Mouse (Mus musculus) lung, postnatal 14 days (tissue): Measurements from ENCODE around the gene Optn.
"Not testable (repeated sequence)": the region's sequence is repeated elsewhere in the genome, so short reads cannot be mapped to it uniquely, and the experiment has no call there.

ENCODE experiments used
- DNase-seq: peaks from one replicate; pipeline ENCODE4 v3.0.0; 2021

Gene Optn

DNA sequence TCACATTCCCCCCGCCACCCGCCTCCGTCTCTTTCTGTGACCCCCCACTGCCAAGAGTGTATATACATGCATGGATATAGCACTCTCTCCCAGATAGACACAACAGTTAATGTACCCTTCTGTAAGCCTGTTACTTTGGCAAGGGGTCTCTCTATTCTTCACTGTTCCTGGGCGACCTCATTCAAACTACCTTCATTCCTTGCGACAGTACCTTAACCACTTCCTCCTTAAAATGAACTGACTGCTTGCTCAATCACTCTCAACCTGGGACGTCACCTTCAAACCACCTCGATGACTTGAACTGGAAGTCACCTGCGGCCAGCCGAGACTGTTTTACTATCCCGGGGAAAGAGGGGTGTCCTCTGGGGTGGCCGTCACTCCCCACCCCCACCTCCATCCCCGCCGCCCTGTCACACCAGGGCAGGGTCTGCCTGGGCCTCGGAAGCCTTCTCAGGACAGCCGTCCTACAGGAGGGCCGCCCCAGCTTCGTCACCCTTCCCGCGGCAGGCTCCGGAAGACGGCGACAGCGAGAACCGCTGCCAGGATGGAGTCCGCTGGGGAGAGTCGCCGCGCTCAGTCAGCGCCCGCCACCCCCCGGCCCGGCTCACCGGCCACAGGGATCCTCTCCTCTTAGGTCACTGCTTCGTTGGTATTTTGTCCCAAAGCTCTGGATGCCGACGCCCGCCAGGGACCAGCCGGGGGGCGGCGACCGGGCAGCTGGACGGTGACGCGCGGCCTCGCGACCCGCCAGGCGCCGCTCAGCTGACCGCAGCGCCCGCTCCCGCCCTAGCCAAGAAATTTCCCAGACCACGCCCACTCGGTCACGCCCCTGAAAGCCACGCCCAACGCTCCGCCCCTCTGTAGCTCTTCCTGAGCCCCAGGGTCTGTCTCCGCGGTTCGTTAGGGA, at the start of gene Optn:
Optn (minus strand) TSS at position 753 of the 907 bp plus-strand sequence.
- DNase-seq: peak; percentile 92

DNA sequence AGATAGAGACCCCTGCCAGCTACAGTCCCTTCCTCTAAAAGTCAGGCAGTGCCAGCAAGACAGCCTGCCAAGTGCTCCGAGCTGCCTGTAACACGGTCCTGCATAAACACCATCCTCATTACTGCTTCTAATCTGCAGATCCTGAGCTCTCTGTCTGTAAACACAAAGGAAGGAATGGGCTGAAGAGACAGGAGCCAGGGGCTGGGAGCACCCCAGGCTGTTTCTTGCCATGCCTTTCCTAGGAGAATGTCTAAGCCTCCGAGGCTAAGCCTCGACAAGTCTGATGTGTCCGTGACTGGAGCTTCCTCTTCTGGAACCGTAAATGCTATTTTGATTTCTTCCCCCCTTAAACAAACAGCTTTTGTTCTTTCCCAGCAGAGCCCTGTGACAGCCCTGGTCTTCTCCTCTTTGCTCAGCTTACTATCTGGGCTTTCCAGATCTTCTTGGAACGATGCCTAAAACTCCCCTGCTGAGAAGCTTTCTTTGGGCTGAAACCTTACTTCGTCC, 49.0 kb upstream of the Optn start:
- no peak for DNase-seq

DNA sequence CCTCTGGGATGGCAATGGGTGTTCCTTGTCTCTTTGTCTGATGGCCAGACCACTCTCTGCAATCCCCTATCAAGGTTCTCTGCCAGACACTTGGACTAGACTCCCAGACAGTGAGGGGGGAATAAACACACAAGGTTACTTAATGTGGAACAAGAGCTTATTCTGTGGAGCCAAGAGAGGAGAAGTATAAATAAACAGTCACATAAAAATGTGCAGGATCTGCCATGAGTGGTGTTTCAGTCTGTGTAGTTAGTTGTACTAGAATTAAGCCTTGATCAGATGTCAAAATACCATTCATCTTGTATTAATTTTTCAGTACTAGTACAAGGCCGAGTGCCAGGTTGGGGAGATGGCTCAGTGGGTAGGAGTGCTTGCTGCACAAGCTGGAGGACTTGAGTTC, 39.0 kb upstream of the Optn start:
- peak; percentile 13 for DNase-seq

DNA sequence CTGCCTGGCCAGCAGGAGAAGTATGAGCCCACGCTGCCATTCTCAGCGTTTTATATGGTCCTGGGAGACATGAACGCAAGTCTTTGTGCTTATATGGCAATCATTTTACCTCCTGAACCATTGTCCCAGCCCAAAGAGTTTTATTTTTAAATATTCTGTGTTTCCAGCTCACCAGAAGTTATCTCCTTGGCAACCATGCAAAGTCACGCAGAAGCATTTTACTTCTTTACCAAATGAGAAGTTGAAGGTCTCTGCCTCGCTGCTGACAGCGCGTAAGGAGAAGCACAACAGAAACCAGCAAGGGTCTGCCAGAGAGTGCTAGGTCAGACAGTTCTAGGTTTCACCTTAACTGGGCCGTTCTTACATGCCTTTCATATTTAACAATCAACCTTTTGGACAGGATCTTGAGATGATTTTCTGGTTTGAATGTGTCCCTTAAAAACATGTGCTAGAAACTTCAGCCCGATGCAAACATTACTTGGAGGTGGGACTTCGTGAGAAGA, 37.9 kb upstream of the Optn start:
- DNase-seq: no peak

DNA sequence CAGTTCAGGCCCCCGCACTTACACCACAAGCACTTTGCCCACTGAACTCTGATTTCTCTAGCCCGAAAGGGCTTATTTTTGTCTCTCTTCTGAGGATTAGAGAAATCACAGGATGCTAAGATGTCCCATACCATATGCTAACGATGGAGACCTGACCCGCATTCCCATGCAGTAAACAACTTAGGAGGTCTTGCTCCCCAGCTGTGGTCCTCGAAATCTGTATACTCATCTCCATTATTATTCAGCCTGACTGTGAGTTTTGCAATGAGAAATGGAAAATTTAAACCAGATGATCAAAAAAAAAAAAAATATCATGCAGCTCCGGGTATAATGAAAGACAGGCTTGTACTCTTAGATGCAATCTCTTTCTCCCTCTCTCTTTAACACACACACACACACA, 35.3 kb upstream of the Optn start:
- no peak for DNase-seq

DNA sequence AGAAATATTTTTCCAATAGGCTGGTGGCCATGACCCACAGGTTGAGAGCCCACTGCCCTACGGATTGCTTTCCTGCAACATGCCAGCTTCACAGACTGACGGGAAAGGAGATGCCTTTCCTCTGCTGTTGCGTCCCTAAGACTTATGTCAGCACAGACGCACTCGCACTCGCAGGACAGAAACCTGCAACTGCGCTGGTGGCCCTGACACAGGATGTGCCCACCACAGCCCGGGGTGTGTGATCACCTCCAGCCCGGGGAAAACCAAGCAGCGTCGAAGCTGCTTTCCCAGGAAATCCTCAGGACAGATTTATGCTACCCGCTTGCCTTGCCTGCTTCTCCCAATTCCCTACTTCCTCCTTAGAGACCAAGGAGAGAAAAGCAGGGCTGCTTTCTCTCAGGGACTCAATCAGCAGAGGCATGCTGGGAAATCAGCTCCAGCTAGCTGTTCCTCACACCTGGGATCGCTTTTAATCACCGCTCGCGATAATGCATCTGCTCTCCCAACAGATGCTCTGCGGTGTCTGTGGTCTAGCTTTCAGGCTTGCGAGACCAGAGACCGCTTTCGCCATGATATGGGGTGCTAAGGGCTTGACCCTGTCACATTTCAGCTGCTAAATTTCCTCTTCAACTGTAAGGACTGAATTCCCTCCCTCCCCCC, 34.1 kb upstream of the Optn start:
- no peak for DNase-seq

DNA sequence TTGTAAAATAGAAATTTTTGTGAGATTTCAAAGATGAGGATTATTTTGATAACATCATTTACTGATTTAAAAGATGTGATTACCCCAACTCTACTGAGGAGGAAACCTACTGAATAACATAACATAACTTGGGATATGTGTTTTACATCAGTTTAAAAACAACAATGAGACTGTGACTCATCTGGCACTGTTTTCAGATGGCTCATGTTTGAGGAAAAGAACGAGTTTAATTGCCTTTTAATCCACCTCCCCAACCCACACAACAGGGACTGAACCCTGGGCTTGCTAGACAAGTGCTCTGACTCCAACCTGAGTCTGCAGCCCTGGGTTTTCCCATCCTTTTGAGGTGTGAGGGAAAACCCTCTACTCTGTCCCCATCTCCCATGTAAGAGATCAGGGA, 31.5 kb upstream of the Optn start:
- DNase-seq: no peak

DNA sequence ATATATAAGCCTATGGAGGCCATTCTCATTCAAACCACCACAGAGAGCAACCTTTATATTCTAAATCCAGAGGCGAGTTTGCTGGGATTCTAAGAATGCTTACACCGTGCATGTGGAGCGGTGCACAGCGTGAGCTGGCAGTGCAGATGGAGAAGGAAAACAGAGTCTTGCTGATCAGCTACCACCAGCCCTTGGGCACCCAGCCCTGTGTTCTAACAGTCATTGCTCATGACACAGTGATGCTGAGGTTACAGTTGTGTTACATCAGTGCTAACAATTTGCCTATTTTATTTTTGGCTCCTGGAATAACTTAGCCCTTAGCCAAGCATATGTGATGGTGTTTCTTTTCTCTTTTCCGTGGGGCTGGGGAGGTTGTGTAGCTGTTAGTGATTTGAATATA, 31.0 kb upstream of the Optn start:
- no peak for DNase-seq

DNA sequence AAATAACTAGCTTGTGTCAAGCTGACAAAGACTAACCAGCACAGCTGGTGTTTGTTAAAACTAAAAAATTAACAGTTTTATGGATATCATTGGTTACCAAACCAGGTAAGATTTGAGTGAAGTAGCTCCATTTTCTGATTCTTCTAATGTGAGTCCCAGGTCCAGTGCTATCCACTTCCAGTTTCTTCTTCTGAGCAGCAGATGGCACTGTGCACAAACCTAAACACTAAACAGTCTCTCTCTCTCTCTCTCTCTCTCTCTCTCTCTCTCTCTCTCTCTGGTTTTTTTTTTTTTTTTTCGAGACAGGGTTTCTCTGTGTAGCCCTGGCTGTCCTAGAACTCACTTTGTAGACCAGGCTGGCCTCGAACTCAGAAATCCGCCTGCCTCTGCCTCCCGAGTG, 26.5 kb upstream of the Optn start:
- DNase-seq: not testable (repeated sequence)

DNA sequence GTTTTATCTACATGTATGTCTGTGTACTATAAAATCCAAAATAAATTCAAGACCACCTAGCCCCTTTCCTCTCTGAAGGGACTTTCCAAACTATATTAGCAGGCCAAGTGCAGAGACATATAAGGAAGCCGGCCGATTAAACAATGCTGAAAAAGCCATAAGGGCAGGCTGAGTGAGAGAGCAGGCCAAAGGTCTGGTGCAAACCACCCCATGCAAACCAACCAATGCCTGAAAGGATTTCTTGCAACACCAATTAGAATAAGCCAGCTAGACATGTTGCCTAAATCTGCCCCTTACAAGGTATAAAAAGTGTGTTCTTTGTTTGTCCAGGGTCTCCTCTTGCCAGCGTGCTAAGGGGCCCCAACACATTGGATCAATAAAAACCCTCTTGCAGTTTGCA, 23.8 kb upstream of the Optn start:
- DNase-seq: no peak

DNA sequence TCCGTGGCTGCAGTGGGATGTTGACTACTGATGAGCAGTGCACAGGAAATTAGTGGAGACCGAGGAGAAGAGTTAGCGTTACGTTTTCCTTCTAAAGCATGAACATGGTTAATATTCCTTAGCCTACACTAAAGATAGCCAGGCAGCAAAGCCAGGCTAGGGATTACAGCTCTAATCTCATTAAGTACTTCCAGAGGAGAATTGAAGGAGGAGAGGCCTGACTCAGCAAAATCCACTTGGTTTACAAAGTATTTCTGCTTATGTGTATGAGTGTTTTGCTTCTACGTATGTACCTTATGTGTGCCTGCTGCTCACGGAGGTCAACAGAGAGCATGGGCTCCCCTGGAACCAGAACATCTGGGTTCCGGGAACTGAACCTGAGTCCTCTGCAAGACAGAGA, 19.9 kb upstream of the Optn start:
- DNase-seq: no peak

DNA sequence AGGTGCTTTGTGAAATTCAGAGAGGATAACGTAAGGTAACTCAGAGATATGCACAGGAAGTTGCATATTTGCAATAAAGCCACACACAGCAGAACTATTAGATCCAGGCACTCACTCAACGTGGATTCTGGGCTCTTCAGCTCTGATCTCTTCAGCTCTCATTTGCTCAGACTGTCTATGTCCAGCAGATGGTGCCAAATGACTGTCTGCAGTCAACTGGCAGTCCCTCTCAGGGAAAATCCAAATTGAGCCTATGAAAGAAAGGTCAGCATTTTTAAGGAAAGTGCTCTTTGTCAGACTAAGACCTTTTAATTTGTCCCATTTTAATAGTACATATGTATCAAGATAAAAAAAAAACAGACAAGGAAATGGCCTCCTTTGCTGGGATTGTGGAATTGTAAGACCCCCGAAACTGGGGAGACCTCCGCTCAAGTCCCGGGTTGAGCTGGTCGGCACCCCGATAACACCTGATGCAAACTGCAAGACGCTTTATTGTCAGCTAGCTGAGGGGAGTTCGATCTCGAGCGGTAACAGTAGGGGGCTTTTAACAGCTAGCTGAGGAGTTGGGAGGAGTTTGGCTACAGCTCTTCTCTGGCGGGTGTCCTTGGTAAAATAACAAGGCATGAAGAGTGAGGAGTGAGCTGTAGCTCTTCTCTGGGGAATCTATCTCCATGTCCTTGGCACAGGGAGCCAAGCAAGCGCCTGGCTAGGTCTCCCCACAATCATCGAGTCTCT, 16.4 kb upstream of the Optn start:
- DNase-seq: peak; percentile 48

DNA sequence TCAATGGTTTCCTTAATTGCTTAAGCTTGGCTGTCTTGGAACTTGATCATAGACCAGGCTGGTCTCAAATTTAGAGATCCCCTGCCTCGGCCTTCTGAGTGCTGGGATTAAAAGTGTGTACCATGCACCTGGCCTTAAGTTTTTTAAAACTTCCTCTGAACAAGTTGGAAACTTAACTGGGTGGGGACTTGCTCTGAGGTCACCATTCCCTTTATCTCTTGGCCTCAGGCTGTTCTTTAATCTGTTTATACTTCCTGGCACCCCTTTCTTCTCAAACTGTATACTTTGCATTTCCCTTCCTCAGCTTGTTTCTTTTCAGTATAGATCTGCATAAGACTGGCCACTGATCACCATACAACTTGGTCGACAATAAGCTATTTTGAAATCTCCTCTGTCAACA, 14.1 kb upstream of the Optn start:
- DNase-seq: no peak

DNA sequence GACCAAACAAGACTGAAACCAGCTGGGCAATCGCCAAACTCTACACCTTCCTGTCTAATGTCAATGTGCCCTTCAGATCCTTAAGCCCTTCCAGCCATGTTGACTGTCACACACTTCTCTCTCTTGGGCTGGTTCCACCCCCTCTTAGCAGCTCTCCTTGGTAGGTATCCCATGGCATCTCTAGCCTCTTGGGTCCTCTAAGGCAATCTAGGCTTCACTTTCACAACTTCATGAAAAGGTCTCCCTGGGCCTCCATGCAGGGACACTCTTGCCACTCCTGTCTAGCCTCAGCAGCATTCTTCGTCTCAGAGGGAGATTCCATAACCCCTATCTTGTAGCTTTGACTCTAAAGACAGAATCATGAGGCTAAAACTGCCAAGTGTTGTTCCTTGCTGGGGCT, 13.6 kb upstream of the Optn start:
- DNase-seq: no peak

DNA sequence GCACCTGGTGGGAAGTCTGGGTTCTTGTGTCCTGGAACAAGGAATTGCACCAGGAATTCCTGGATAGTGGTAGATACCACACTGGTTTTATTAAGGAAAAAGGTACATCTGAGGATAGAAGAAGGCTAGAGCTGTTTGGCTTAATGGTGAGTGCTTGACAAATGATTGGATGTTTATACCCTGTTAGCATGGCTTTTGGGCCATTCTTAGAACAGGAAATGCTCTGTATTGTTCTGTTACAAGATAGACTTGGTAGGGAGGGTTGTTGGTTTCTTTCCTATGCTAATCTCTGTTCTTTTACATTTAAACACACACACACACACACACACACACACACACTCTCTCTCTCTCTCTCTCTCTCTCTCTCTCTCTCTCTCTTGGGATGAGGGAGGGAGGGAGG, 12.0 kb upstream of the Optn start:
- no peak for DNase-seq

DNA sequence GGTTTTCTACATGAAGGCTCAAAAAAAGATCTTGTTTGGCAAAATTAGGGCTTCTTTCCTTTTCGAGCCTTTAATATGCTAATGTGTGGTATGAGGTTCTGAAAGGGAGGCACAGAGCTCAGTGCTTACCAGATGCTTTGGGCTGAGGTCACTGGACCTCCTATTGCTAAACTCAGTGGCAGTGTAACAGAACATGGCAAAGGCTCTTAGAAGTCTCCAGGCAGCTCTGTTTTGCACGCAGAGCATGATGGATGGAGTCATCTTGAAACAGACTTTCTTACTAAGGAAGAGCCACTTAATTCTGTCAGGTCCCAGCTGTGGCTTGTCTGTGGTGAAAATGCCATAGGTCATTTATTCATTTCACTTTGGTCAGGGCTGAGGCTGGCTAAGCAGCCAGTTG, 11.6 kb upstream of the Optn start:
- no peak for DNase-seq

DNA sequence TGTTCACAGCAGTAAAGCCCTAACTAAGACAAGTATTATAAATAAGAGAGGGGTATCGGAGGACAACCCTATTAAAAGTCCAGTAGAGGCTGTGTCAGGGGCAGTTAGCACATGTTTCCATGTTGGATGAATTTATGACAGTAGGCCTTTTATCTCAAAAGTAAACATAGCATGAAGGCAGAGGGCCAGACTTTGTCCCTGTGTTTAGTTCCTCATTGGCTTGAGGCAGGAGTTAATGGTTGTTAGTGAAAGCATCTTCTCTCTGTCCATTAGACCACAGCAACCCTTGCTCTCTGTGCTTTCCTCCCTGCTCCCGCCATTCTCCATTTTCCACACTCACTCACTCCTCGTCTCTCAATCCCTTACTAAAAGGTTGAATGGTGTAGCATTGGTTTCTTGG, 9.9 kb upstream of the Optn start:
- no peak for DNase-seq

DNA sequence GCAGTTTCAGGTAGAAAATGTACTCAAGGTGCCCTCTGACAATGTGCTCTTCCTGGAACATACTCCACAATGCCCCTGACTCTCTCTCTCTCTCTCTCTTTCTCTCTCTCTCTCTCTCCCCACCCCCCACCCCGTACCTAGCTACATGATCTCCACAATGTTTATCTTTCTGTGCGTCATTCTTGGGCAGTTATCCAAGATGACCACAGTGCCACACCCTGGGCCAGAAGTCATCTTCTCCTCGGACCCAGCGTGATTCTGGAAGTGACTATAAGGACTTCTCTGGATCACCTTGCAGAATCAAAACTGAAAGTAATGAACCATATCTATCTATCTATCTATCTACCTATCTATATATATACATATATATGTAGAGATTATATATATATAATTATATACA, 4.1 kb upstream of the Optn start:
- DNase-seq: no peak

DNA sequence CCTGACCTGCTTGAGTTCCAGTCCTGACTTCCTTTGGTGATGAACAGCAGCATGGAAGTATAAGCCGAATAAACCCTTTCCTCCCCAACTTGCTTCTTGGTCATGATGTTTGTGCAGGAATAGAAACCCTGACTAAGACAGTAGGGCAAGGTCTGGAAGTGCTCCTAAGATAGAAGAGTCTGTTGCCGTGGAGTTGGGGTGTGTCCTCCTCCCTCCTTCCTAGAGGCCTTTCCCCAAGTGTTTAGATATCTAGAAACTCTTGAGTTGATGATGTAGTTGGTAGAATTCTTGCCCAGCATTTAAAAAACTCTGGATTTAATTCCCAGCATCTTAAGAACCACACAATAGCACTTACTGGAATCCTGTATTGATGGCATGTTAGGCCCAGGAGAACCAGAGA, 3.4 kb upstream of the Optn start:
- not testable (repeated sequence) for DNase-seq

DNA sequence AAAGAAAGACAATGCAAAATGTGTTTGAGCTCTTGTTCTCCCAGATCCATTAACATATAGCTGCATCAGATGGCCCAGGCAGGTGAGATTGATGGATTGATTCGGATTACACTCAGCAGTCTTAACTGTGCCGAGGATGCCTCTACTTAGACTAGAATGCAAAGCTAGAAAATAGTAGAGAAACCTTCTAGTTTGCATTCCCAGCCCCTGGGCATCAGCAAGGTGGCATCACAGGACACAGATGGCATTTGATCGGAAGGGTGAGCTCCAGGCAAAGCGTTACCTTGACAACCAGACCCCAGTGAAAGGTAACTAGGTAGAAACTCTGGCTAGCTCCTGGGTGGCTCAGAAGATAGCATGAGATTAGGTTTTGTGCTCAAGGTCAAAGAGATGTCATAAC, 396 bp upstream of the Optn start:
- no peak for DNase-seq

DNA sequence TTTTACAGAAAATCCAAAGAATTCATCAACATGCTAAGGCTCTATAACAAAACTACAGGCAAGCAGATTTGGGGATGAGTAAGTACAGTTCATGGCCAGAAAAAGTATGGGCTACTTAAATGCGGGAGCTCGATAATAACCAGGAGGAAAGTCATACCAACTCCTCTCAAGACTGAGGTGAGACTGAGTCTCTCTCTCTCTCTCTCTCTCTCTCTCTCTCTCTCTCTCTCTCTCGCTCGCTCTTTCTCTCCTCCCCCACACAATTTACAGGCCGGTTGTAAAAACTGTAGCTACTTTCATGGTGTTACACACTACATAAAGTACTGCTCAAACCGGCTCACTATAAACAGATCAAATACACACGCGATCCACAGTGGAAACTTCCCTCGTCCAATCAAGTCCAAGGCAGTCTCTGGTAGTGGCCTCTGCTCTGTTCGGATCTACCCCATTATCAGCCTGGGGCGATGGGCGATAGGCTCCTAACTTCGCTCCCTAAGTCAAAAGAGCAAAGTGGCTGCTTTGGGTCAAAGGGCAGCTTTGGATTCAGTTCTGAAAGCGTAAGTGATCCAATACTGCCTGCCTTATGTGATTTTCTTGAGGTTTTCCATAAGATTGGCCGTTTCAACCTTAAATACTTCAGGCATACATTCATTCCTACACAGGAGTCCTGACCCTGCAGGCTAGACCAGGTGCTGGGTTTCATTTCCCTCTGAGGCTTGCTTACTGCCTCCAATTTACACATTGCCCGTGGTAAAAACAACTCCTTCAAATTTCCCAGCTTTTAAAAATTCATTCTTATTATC, 1.2 kb downstream of the Optn start:
- DNase-seq: no peak

DNA sequence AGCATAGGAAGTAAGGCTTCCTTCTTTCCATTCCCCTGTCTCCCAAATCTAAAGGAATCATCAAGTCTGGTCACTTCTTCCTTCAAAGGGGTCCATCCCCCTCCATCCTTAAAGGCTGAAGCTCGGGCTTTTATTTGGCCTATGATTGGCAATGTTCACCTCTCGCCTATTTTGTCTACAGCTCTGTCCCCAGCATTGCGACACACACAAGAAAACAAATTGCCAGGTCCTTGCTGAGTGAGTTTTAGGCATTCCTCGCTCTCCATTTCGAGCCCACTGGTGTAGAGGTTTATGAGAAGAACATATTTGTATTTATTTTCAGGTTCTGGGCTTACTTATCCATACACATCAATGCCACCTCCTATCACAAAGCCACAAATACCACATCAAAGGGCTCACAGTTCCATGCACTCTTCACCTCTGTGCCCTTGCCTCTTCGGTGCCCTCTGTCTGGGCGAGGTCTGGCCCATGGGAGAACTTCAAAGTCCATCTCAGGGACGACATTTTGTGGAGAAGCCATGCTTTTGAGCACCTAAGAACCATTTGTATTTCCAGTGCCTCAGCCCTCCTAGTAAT, 2.6 kb downstream of the Optn start:
- DNase-seq: no peak
